Mouse (Mus musculus): ENCODE measurements around the gene Tacc2. TPM values are rescaled to one million over a fixed set of nuclear protein-coding genes. Genes with fewer than 3 reads are reported as not detected.
A peak's percentile ranks its signal among the peaks of the same experiment; 100 is the strongest.
"Not testable (repeated sequence)": the region's sequence is repeated elsewhere in the genome, so short reads cannot be mapped to it uniquely, and the experiment has no call there.

The Tacc2 gene
- polyA plus RNA-seq, 1 experiment from 2014 or later: 17.3 TPM

GRCm38 (mm10) chr7:130576981-130577380 is 257 bp upstream of the Tacc2 start:
- Histone ChIP-seq H3K36me3 (ENCODE audit: control insufficient read depth, insufficient read depth, low read length) (no peaks in the 10 kb centered on the region), H3K9ac (ENCODE audit: low read depth, low read length) (no peak overlapping the region), H3K9me3 (ENCODE audit: control insufficient read depth, low read length) (no peaks in the 10 kb centered on the region), H3K27me3 (replicated peaks; ENCODE audit: control insufficient read depth, insufficient read depth, low read length) (no peaks in the 10 kb centered on the region), H3K4me1 (replicated peaks; ENCODE audit: control insufficient read depth, insufficient read depth, low read length) (no peaks in the 10 kb centered on the region), H3K27ac (ENCODE audit: low read depth, low read length) (no peak overlapping the region), H3K4me2 (peak overlapping the region; percentile 47), H3K4me3 (ENCODE audit: low read depth, low read length) (peak overlapping the region; percentile 14; the same call in 1 of the 2 replicates)
- DNase-seq (ENCODE audit: low spot score): no peak
- 20% methylated on average over 10 of the region's 10 CpGs for WGBS
- ATAC-seq (replicated peaks; ENCODE audit: low FRiP score): no peak

- no peaks in the 10 kb centered on the region for H3K27me3 ChIP-seq (replicated peaks; ENCODE audit: control insufficient read depth, insufficient read depth, low read length)
- no peak overlapping the region for H3K9ac ChIP-seq (ENCODE audit: low read depth, low read length)
- H3K4me2 ChIP-seq: no peak overlapping the region
- ATAC-seq (replicated peaks; ENCODE audit: low FRiP score) (no peak), DNase-seq (ENCODE audit: low spot score) (no peak)
- 83% methylated on average over 2 of the region's 2 CpGs for WGBS
- H3K36me3 ChIP-seq (ENCODE audit: control insufficient read depth, insufficient read depth, low read length): no peaks in the 10 kb centered on the region
- H3K4me3 ChIP-seq (ENCODE audit: low read depth, low read length): no peak overlapping the region
- no peak overlapping the region for H3K27ac ChIP-seq (ENCODE audit: low read depth, low read length)
- no peaks in the 10 kb centered on the region for H3K4me1 ChIP-seq (replicated peaks; ENCODE audit: control insufficient read depth, insufficient read depth, low read length)
- H3K9me3 ChIP-seq (ENCODE audit: control insufficient read depth, low read length): no peaks in the 10 kb centered on the region
These were observed 828 bp downstream of the Tacc2 start for GRCm38 (mm10) chr7:130578066-130578465.

DNA sequence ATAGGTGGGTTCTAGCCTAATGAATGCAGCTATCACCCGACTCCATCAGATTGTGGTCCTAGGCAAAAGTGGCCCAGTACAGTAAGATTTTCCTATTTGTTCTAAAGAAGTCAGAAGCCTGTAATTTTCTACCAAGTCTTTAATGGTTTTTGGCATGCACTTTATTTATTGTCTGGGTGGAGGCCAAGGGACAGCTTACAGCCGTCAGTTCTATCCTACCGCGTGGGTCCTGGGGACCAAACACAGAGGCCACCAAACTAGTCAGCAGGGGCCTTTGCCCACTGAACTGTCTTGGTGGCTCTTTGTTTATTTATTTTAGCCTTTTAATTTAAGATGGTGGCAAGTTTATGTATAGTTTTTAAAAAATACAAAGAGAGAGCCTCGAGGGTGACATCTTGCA is 1.4 kb downstream of the Tacc2 start:
- DNase-seq (ENCODE audit: low spot score): no peak
- ATAC-seq (replicated peaks; ENCODE audit: low FRiP score): no peak
- H3K36me3 ChIP-seq (ENCODE audit: control insufficient read depth, insufficient read depth, low read length): no peaks in the 10 kb centered on the region
- H3K4me1 ChIP-seq (replicated peaks; ENCODE audit: control insufficient read depth, insufficient read depth, low read length): no peaks in the 10 kb centered on the region
- H3K4me3 ChIP-seq (ENCODE audit: low read depth, low read length): no peak overlapping the region
- no peak overlapping the region for H3K9ac ChIP-seq (ENCODE audit: low read depth, low read length)
- 85% methylated on average over 5 of the region's 5 CpGs for WGBS
- no peaks in the 10 kb centered on the region for H3K27me3 ChIP-seq (replicated peaks; ENCODE audit: control insufficient read depth, insufficient read depth, low read length)
- H3K27ac ChIP-seq (ENCODE audit: low read depth, low read length): no peak overlapping the region
- H3K9me3 ChIP-seq (ENCODE audit: control insufficient read depth, low read length): no peaks in the 10 kb centered on the region
- H3K4me2 ChIP-seq: no peak overlapping the region

- H3K4me2 ChIP-seq: no peak overlapping the region
- H3K4me1 ChIP-seq (replicated peaks; ENCODE audit: control insufficient read depth, insufficient read depth, low read length): no peaks in the 10 kb centered on the region
- ATAC-seq (replicated peaks; ENCODE audit: low FRiP score) (no peak), DNase-seq (ENCODE audit: low spot score) (no peak)
- no peaks in the 10 kb centered on the region for H3K27me3 ChIP-seq (replicated peaks; ENCODE audit: control insufficient read depth, insufficient read depth, low read length)
- no peaks in the 10 kb centered on the region for H3K9me3 ChIP-seq (ENCODE audit: control insufficient read depth, low read length)
- H3K36me3 ChIP-seq (ENCODE audit: control insufficient read depth, insufficient read depth, low read length): no peaks in the 10 kb centered on the region
- H3K4me3 ChIP-seq (ENCODE audit: low read depth, low read length): no peak overlapping the region
- no peak overlapping the region for H3K9ac ChIP-seq (ENCODE audit: low read depth, low read length)
- WGBS: 72% methylated on average over 2 of the region's 2 CpGs
- no peak overlapping the region for H3K27ac ChIP-seq (ENCODE audit: low read depth, low read length)
These were observed 9.4 kb downstream of the Tacc2 start for GRCm38 (mm10) chr7:130586521-130587072.

- ATAC-seq (replicated peaks; ENCODE audit: low FRiP score) (no peak), DNase-seq (ENCODE audit: low spot score) (no peak)
- Histone ChIP-seq H3K9me3 (ENCODE audit: control insufficient read depth, low read length) (no peaks in the 10 kb centered on the region), H3K4me2 (no peak overlapping the region), H3K4me3 (ENCODE audit: low read depth, low read length) (no peak overlapping the region), H3K27me3 (replicated peaks; ENCODE audit: control insufficient read depth, insufficient read depth, low read length) (no peaks in the 10 kb centered on the region), H3K4me1 (replicated peaks; ENCODE audit: control insufficient read depth, insufficient read depth, low read length) (no peaks in the 10 kb centered on the region), H3K27ac (ENCODE audit: low read depth, low read length) (no peak overlapping the region), H3K36me3 (ENCODE audit: control insufficient read depth, insufficient read depth, low read length) (no peaks in the 10 kb centered on the region), H3K9ac (ENCODE audit: low read depth, low read length) (no peak overlapping the region)
- 71% methylated on average over 13 of the region's 13 CpGs for WGBS
These were observed 13.0 kb downstream of the Tacc2 start for GRCm38 (mm10) chr7:130590081-130590828.

- DNase-seq (ENCODE audit: low spot score) (no peak), ATAC-seq (replicated peaks; ENCODE audit: low FRiP score) (no peak)
- Histone ChIP-seq H3K36me3 (ENCODE audit: control insufficient read depth, insufficient read depth, low read length) (no peaks in the 10 kb centered on the region), H3K4me1 (replicated peaks; ENCODE audit: control insufficient read depth, insufficient read depth, low read length) (no peaks in the 10 kb centered on the region), H3K4me3 (ENCODE audit: low read depth, low read length) (no peak overlapping the region), H3K9ac (ENCODE audit: low read depth, low read length) (no peak overlapping the region), H3K27me3 (replicated peaks; ENCODE audit: control insufficient read depth, insufficient read depth, low read length) (no peaks in the 10 kb centered on the region), H3K27ac (ENCODE audit: low read depth, low read length) (no peak overlapping the region), H3K9me3 (ENCODE audit: control insufficient read depth, low read length) (no peaks in the 10 kb centered on the region), H3K4me2 (no peak overlapping the region)
- 52% methylated on average over 8 of the region's 8 CpGs for WGBS
These were observed 13.7 kb downstream of the Tacc2 start for GRCm38 (mm10) chr7:130590845-130591437.

- H3K36me3 ChIP-seq (ENCODE audit: control insufficient read depth, insufficient read depth, low read length); H3K27me3 ChIP-seq (replicated peaks; ENCODE audit: control insufficient read depth, insufficient read depth, low read length); DNase-seq (ENCODE audit: low spot score); H3K4me1 ChIP-seq (replicated peaks; ENCODE audit: control insufficient read depth, insufficient read depth, low read length); H3K9ac ChIP-seq (ENCODE audit: low read depth, low read length); H3K27ac ChIP-seq (ENCODE audit: low read depth, low read length); H3K4me2 ChIP-seq; H3K4me3 ChIP-seq (ENCODE audit: low read depth, low read length); H3K9me3 ChIP-seq (ENCODE audit: control insufficient read depth, low read length): not testable (repeated sequence)
- peak; percentile 16; the same call in 1 of the 2 replicates for ATAC-seq (replicated peaks; ENCODE audit: low FRiP score)
- no CpG with 5 or more reads among the region's 11 CpGs for WGBS
These were observed 15.7 kb downstream of the Tacc2 start for GRCm38 (mm10) chr7:130592975-130593374.

- not testable (repeated sequence) for H3K27ac ChIP-seq (ENCODE audit: low read depth, low read length); DNase-seq (ENCODE audit: low spot score); H3K4me1 ChIP-seq (replicated peaks; ENCODE audit: control insufficient read depth, insufficient read depth, low read length); H3K4me2 ChIP-seq; H3K9me3 ChIP-seq (ENCODE audit: control insufficient read depth, low read length); H3K9ac ChIP-seq (ENCODE audit: low read depth, low read length); H3K36me3 ChIP-seq (ENCODE audit: control insufficient read depth, insufficient read depth, low read length); H3K4me3 ChIP-seq (ENCODE audit: low read depth, low read length); H3K27me3 ChIP-seq (replicated peaks; ENCODE audit: control insufficient read depth, insufficient read depth, low read length)
- peak; percentile 37 for ATAC-seq (replicated peaks; ENCODE audit: low FRiP score)
- 79% methylated on average over 6 of the region's 11 CpGs for WGBS
These were observed 16.4 kb downstream of the Tacc2 start for GRCm38 (mm10) chr7:130593375-130594239.
